Mouse (Mus musculus) embryonic fibroblast, embryonic 13.5 days (primary cell): Measurements from ENCODE around the gene Arhgap29. TPM values are rescaled to one million over a fixed set of nuclear protein-coding genes. Genes with fewer than 3 reads are reported as not detected.

Experiments
- H3K27ac ChIP-seq: 2 replicates; pipeline ENCODE4 v1.5.1; 2012; ENCODE audit warnings: low read length, control low read depth, inconsistent platforms; ENCODE audit not compliant: insufficient read depth
- H3K4me1 ChIP-seq: 2 replicates; pipeline ENCODE4 v1.6.1; 2011; ENCODE audit warnings: low read length; ENCODE audit not compliant: control insufficient read depth, insufficient read depth
- H3K4me3 ChIP-seq: 2 replicates; pipeline ENCODE4 v1.5.1; 2011; ENCODE audit warnings: mild to moderate bottlenecking, control low read depth, low read length; ENCODE audit not compliant: insufficient read depth
- CTCF ChIP-seq: IDR thresholded peaks from 2 replicates; pipeline ENCODE4 v1.5.1; 2011; ENCODE audit warnings: mild to moderate bottlenecking, control low read depth, low read length, moderate library complexity, borderline replicate concordance; ENCODE audit not compliant: insufficient read depth
- POLR2A ChIP-seq: IDR thresholded peaks from 2 replicates; pipeline ENCODE4 v1.6.1; 2011; ENCODE audit warnings: low read depth, mild to moderate bottlenecking, control low read depth, low read length, moderate library complexity
- polyA plus RNA-seq: library from polyadenylated mRNA; stranded (reverse); fragments of >200 nt; gene quantifications from 2 replicates; pipeline ENCODE4 v1.2.4, GENCODE M21; 2011; ENCODE audit warnings: low read depth; ENCODE audit not compliant: missing spikeins, insufficient read length

Arhgap29 gene
- polyA plus RNA-seq, 1 experiment = 147 TPM

GRCm38 (mm10) chr3:121995125-121995524, 42.8 kb downstream of the Arhgap29 start:
- peaks cover 9% of the 10 kb centered on the region for H3K4me1 ChIP-seq
- H3K4me3 ChIP-seq = no peak overlapping the region
- 0 out of 2 replicates have a peak overlapping the region, but pooled peaks have one; percentile 35 for H3K27ac ChIP-seq
- no peak for TF ChIP-seq POLR2A
- TF ChIP-seq CTCF = no peak

- Histone ChIP-seq H3K27ac (no peak overlapping the region), H3K4me3 (no peak overlapping the region), H3K4me1 (peaks cover 13% of the 10 kb centered on the region)
- TF ChIP-seq POLR2A = no peak
- TF ChIP-seq CTCF = no peak
These were observed 47.6 kb downstream of the Arhgap29 start for GRCm38 (mm10) chr3:121999934-122000333.

- Histone ChIP-seq H3K27ac (no peak overlapping the region), H3K4me3 (no peak overlapping the region), H3K4me1 (peaks cover 8% of the 10 kb centered on the region)
- TF ChIP-seq POLR2A (no peak), CTCF (no peak)
These were observed 49.2 kb downstream of the Arhgap29 start for GRCm38 (mm10) chr3:122001568-122001967.

GRCm38 (mm10) chr3:122009818-122010217, 57.5 kb downstream of the Arhgap29 start:
- TF ChIP-seq POLR2A (no peak), CTCF (no peak)
- Histone ChIP-seq H3K4me3 (no peak overlapping the region), H3K4me1 (peaks cover 10% of the 10 kb centered on the region), H3K27ac (peak overlapping the region; percentile 70)

GRCm38 (mm10) chr3:122010292-122010691, 58.0 kb downstream of the Arhgap29 start:
- peaks cover 10% of the 10 kb centered on the region for H3K4me1 ChIP-seq

GRCm38 (mm10) chr3:122012464-122012863, 60.1 kb downstream of the Arhgap29 start:
- H3K4me3 ChIP-seq = no peak overlapping the region
- TF ChIP-seq CTCF (no peak), POLR2A (no peak)
- H3K4me1 ChIP-seq = peaks cover 10% of the 10 kb centered on the region
- H3K27ac ChIP-seq = no peak overlapping the region

More at GRCm38 (mm10) chr3:122010292-122010691, 58.0 kb downstream of the Arhgap29 start:
- Histone ChIP-seq H3K27ac (peak overlapping the region; percentile 70), H3K4me3 (no peak overlapping the region)
- TF ChIP-seq POLR2A (no peak), CTCF (no peak)

- H3K4me1 ChIP-seq = no peaks in the 10 kb centered on the region
- no peak overlapping the region for H3K4me3 ChIP-seq
- TF ChIP-seq POLR2A (no peak), CTCF (no peak)
- no peak overlapping the region for H3K27ac ChIP-seq
These were observed 66.1 kb downstream of the Arhgap29 start for GRCm38 (mm10) chr3:122018421-122018820.

GRCm38 (mm10) chr3:122019159-122019558, 66.8 kb downstream of the Arhgap29 start:
- Histone ChIP-seq H3K27ac (no peak overlapping the region), H3K4me3 (no peak overlapping the region), H3K4me1 (no peaks in the 10 kb centered on the region)
- TF ChIP-seq CTCF = no peak
- no peak for TF ChIP-seq POLR2A

GRCm38 (mm10) chr3:122021029-122021652, 68.8 kb downstream of the Arhgap29 start:
- H3K4me1 ChIP-seq = no peaks in the 10 kb centered on the region
- no peak overlapping the region for H3K27ac ChIP-seq
- TF ChIP-seq CTCF = no peak
- TF ChIP-seq POLR2A = no peak
- H3K4me3 ChIP-seq = no peak overlapping the region

- TF ChIP-seq CTCF = no peak
- TF ChIP-seq POLR2A = no peak
- H3K4me1 ChIP-seq = no peaks in the 10 kb centered on the region
- H3K4me3 ChIP-seq = no peak overlapping the region
- H3K27ac ChIP-seq = no peak overlapping the region
These were observed 70.0 kb downstream of the Arhgap29 start for GRCm38 (mm10) chr3:122022355-122022754.

GRCm38 (mm10) chr3:122026676-122027075, 74.3 kb downstream of the Arhgap29 start:
- no peaks in the 10 kb centered on the region for H3K4me1 ChIP-seq
- TF ChIP-seq POLR2A = no peak
- TF ChIP-seq CTCF = no peak
- peak overlapping the region; percentile 47 for H3K27ac ChIP-seq
- no peak overlapping the region for H3K4me3 ChIP-seq

GRCm38 (mm10) chr3:122027776-122028175, 75.4 kb downstream of the Arhgap29 start:
- TF ChIP-seq POLR2A = no peak
- TF ChIP-seq CTCF = no peak
- Histone ChIP-seq H3K27ac (no peak overlapping the region), H3K4me3 (no peak overlapping the region), H3K4me1 (no peaks in the 10 kb centered on the region)
